Mouse (Mus musculus): ENCODE results near the gene Pex26. TPM values are rescaled to one million over a fixed set of nuclear protein-coding genes. Genes with fewer than 3 reads are reported as not detected.

Pex26 gene
- polyA plus RNA-seq, 1 experiment from 2014 or later = 10.1 TPM

- Histone ChIP-seq H3K36me3 (ENCODE audit: insufficient read depth, low read length) (no peaks in the 10 kb centered on the region), H3K9me3 (replicated peaks; ENCODE audit: low read length) (no peaks in the 10 kb centered on the region), H3K4me2 (ENCODE audit: low read length) (no peak overlapping the region), H3K27ac (no peak overlapping the region), H3K4me1 (replicated peaks; ENCODE audit: insufficient read depth, low read length) (no peaks in the 10 kb centered on the region; the same call in 1 of the 2 replicates), H3K27me3 (ENCODE audit: insufficient read depth, low read length) (no peaks in the 10 kb centered on the region), H3K4me3 (replicated peaks; ENCODE audit: low read depth, low read length) (no peak overlapping the region), H3K9ac (ENCODE audit: low read depth, low read length) (no peak overlapping the region)
- TF ChIP-seq CTCF (IDR thresholded peaks at IDR 0.05; ENCODE audit: low read depth) = no peak
- 91% methylated on average over 6 of the region's 6 CpGs for WGBS
- ATAC-seq (replicated peaks; ENCODE audit: low FRiP score, low read depth) (no peak), DNase-seq (ENCODE audit: low spot score) (no peak)
These were observed 8.7 kb upstream of the Pex26 start for GRCm38 (mm10) chr6:121174761-121175160.

- Histone ChIP-seq H3K27me3 (ENCODE audit: insufficient read depth, low read length) (no peaks in the 10 kb centered on the region), H3K9ac (ENCODE audit: low read depth, low read length) (no peak overlapping the region), H3K4me1 (replicated peaks; ENCODE audit: insufficient read depth, low read length) (no peaks in the 10 kb centered on the region; the same call in 1 of the 2 replicates), H3K4me3 (replicated peaks; ENCODE audit: low read depth, low read length) (no peak overlapping the region), H3K9me3 (replicated peaks; ENCODE audit: low read length) (no peaks in the 10 kb centered on the region), H3K27ac (no peak overlapping the region), H3K36me3 (ENCODE audit: insufficient read depth, low read length) (no peaks in the 10 kb centered on the region), H3K4me2 (ENCODE audit: low read length) (no peak overlapping the region)
- ATAC-seq (replicated peaks; ENCODE audit: low FRiP score, low read depth) (no peak), DNase-seq (ENCODE audit: low spot score) (no peak)
- WGBS = 47% methylated on average over 14 of the region's 14 CpGs
- no peak for TF ChIP-seq CTCF (IDR thresholded peaks at IDR 0.05; ENCODE audit: low read depth)
These were observed 7.3 kb upstream of the Pex26 start for GRCm38 (mm10) chr6:121176011-121176730.

- WGBS = 67% methylated on average over 4 of the region's 4 CpGs
These were observed 6.8 kb upstream of the Pex26 start for GRCm38 (mm10) chr6:121176731-121177098.

DNA sequence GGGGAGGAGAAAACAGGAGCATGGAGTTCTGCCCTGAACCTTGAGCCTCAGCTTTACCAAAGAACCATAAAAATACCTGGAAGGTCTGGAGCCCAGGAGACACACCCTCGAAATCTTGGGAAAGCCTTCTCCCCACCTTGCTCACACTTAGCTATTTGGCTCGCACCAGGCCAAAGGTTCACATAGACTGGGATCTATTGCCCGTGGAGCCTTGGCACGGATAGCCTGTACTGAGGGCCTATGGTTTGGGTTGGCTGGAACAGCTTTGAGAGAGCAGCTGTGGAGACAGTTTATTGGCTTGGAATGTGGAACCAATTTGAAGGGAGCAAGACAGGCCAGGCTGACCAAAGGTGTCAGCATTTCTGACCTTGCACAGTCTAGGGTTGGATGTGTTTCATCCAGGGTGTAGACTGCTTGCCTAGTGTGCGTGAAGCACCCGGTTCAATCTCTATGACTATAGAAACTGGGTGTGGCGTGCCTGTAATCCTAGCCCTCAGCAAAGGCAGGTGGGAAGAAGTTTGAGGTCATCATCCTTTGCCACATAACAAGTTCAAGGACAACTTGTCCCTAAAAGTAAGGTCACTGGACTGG, 6.3 kb upstream of the Pex26 start:
- DNase-seq (ENCODE audit: low spot score) (no peak), ATAC-seq (replicated peaks; ENCODE audit: low FRiP score, low read depth) (no peak)
- Histone ChIP-seq H3K9ac (ENCODE audit: low read depth, low read length) (no peak overlapping the region), H3K36me3 (ENCODE audit: insufficient read depth, low read length) (no peaks in the 10 kb centered on the region), H3K9me3 (replicated peaks; ENCODE audit: low read length) (no peaks in the 10 kb centered on the region), H3K4me2 (ENCODE audit: low read length) (no peak overlapping the region), H3K4me1 (replicated peaks; ENCODE audit: insufficient read depth, low read length) (no peaks in the 10 kb centered on the region; the same call in 1 of the 2 replicates), H3K27me3 (ENCODE audit: insufficient read depth, low read length) (no peaks in the 10 kb centered on the region), H3K27ac (no peak overlapping the region), H3K4me3 (replicated peaks; ENCODE audit: low read depth, low read length) (no peak overlapping the region)
- no peak for TF ChIP-seq CTCF (IDR thresholded peaks at IDR 0.05; ENCODE audit: low read depth)
- 83% methylated on average over 7 of the region's 7 CpGs for WGBS

More at GRCm38 (mm10) chr6:121176731-121177098, 6.8 kb upstream of the Pex26 start:
- H3K4me3 ChIP-seq (replicated peaks; ENCODE audit: low read depth, low read length) = no peak overlapping the region
- H3K36me3 ChIP-seq (ENCODE audit: insufficient read depth, low read length) = no peaks in the 10 kb centered on the region
- H3K9ac ChIP-seq (ENCODE audit: low read depth, low read length) = no peak overlapping the region
- H3K9me3 ChIP-seq (replicated peaks; ENCODE audit: low read length) = no peaks in the 10 kb centered on the region
- no peak for ATAC-seq (replicated peaks; ENCODE audit: low FRiP score, low read depth)
- no peaks in the 10 kb centered on the region; the same call in 1 of the 2 replicates for H3K4me1 ChIP-seq (replicated peaks; ENCODE audit: insufficient read depth, low read length)
- no peaks in the 10 kb centered on the region for H3K27me3 ChIP-seq (ENCODE audit: insufficient read depth, low read length)
- no peak overlapping the region for H3K4me2 ChIP-seq (ENCODE audit: low read length)
- no peak overlapping the region for H3K27ac ChIP-seq
- DNase-seq (ENCODE audit: low spot score) = no peak
- TF ChIP-seq CTCF (IDR thresholded peaks at IDR 0.05; ENCODE audit: low read depth) = no peak

GRCm38 (mm10) chr6:121178700-121179358, 4.6 kb upstream of the Pex26 start:
- no peak for ATAC-seq (replicated peaks; ENCODE audit: low FRiP score, low read depth)
- H3K4me1 ChIP-seq (replicated peaks; ENCODE audit: insufficient read depth, low read length) = no peaks in the 10 kb centered on the region; the same call in 1 of the 2 replicates

GRCm38 (mm10) chr6:121179846-121180245, 3.6 kb upstream of the Pex26 start:
- no peak overlapping the region for H3K4me3 ChIP-seq (replicated peaks; ENCODE audit: low read depth, low read length)
- ATAC-seq (replicated peaks; ENCODE audit: low FRiP score, low read depth) (no peak), DNase-seq (ENCODE audit: low spot score) (no peak)
- H3K27ac ChIP-seq = no peak overlapping the region
- no peaks in the 10 kb centered on the region for H3K9me3 ChIP-seq (replicated peaks; ENCODE audit: low read length)
- H3K27me3 ChIP-seq (ENCODE audit: insufficient read depth, low read length) = no peaks in the 10 kb centered on the region
- no peaks in the 10 kb centered on the region for H3K36me3 ChIP-seq (ENCODE audit: insufficient read depth, low read length)
- no peak for TF ChIP-seq CTCF (IDR thresholded peaks at IDR 0.05; ENCODE audit: low read depth)
- no peak overlapping the region for H3K9ac ChIP-seq (ENCODE audit: low read depth, low read length)
- 65% methylated on average over 7 of the region's 7 CpGs for WGBS
- H3K4me2 ChIP-seq (ENCODE audit: low read length) = no peak overlapping the region
- H3K4me1 ChIP-seq (replicated peaks; ENCODE audit: insufficient read depth, low read length) = peaks cover 4% of the 10 kb centered on the region

More at GRCm38 (mm10) chr6:121178700-121179358, 4.6 kb upstream of the Pex26 start:
- Histone ChIP-seq H3K27me3 (ENCODE audit: insufficient read depth, low read length) (no peaks in the 10 kb centered on the region), H3K9ac (ENCODE audit: low read depth, low read length) (no peak overlapping the region), H3K9me3 (replicated peaks; ENCODE audit: low read length) (no peaks in the 10 kb centered on the region), H3K4me3 (replicated peaks; ENCODE audit: low read depth, low read length) (no peak overlapping the region), H3K4me2 (ENCODE audit: low read length) (no peak overlapping the region), H3K36me3 (ENCODE audit: insufficient read depth, low read length) (no peaks in the 10 kb centered on the region), H3K27ac (no peak overlapping the region)
- TF ChIP-seq CTCF (IDR thresholded peaks at IDR 0.05; ENCODE audit: low read depth) = peak; percentile 82
- peak; percentile 81 for DNase-seq (ENCODE audit: low spot score)
- 64% methylated on average over 7 of the region's 7 CpGs for WGBS
